Mouse (Mus musculus): Measurements from ENCODE around the gene Best1.

Best1 gene

DNA sequence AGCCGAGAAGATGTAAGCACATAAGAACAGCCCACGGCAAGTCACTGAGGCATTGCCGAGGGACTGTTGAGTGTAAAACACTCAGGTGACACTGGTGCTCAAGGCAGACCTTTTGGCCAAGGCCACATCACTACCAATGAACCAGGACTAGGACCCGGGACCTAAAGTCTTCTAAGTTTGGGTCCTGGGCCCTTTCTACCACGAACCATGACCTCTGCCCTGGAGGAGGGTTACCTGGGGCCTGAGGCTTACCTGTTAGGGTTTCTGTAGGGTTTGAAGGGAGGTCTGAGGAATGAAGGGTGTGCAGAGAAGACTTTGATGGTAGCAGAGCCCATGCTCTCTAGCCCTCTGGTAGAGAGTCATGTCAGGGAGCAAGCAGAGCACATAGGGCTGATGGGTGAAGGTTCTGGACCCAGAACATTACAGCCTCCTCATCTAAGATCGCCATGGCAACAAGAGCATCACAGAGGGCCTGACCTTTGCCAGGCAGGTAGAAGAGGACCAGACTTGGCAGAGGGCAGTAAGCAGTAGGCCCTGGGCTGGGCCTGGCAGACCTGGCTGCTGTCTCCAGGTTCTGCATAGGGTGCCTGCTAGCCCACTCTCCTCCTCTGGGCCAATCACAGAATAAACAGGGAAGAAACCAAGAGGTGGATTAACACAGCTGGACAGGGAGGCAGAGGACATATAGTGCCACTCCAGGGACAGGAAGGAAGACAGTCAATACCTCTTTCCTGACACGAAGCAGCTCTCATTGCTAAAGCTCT is at the start of gene Best1, which contains the start of gene Rab3il1:
Gene Best1, minus strand, starts transcription at position 428 of the 764 bp plus-strand sequence.
Gene Rab3il1, plus strand, starts transcription at position 464 of the 764 bp plus-strand sequence.
- DNase-seq (ENCODE audit: low spot score in 2 of 2), result no peak

DNA sequence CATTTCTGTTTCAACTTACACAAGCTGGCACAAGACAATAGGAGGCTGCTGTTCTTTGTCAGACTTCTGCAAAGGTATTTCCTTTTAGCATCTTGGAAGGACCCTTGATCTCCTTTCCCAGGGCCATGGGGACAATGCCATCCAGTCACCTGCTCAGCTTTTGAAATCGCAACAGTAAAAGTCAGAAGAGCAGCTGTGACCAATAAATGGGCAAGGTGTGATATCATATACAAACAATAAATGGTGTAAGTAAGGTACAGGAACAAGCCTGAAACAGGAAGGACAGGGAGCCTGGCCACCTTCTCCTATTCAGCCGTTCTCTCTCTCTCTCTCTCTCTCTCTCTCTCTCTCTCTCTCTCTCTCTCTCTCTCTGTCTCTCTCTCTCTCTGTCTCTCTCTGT is 49.0 kb upstream of the Best1 start:
- DNase-seq (ENCODE audit: low spot score in 2 of 2), result no peak

DNA sequence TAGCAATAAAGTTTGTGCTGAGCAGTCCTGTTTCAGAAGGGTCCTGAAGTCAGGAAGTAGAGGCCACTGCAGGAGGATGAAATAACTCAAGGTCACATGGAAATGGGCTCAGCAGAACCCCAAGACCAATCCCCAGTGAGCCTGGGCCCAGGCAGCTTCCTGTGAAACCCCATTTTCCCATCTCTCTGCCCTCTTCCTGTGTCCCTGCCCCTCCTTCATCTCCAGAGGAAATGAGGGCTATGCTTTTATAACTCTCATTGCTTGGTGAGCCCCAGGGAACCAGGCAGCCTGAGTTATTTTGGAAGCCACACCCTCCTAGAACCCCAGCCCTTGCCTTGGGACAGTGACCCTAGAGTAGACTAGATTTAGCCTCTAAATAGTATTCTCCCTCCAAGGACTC is 48.1 kb upstream of the Best1 start:
- DNase-seq (ENCODE audit: low spot score in 2 of 2), result no peak

DNA sequence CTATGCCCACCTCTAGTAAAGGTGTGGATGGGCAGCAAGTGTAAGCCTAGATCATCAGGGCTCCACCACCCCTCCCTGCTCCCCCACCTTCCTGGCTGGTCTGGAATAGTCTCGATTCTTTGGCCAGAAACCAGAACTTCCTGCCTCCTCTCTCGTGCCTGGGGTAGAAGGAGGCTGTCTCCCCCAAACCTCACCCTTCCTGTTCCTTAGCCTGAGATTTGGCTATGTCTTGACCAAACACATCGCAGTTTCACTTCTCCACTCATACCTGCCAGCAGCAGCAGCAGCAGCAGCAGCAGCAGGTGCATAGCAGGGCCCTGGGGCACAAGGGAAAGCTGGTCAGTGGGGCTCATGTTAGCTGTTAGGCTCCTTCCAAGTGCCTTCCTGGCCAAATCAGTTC is 45.5 kb upstream of the Best1 start:
- no peak for DNase-seq (ENCODE audit: low spot score in 2 of 2)

DNA sequence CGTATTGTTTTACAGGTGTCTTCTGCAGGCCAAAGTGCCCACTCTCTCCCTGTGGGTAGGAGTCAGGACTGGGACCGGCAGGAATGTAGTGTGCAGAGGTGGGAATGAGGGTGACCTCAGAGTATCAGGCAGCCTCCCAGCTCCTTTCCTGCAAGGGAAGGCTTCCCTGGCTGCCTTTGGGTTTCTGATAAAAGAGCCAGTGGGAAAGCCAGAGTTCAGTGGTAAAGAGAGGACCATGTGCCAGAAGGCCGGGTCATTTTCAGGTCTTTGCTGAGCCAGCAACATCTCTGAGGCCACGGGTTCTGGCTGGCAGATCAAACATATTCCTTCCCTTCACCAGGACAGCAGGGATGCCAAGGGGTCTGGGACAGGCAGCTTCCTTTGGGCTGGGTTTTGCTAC is 44.9 kb upstream of the Best1 start:
- DNase-seq (ENCODE audit: low spot score in 2 of 2), result no peak

DNA sequence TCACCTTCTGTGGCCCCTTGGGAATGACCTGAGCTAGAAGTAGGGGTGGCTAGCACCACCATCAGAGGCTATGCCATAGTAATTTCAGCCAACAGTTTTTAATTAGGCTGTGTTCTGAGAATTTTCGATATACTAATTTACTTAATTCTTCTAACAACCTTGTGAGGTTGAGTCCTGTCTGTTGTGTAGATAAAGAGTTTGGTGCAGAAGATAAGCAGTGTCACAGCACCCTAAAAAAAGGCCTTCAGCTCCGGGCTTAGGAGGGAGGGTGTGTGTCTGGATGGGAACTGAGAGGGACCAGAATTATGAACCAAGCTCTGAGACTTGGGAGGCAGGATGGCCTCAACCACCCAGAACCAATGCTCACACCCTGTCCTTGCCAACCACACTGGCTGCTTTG is 44.3 kb upstream of the Best1 start:
- DNase-seq (ENCODE audit: low spot score in 2 of 2), result no peak

DNA sequence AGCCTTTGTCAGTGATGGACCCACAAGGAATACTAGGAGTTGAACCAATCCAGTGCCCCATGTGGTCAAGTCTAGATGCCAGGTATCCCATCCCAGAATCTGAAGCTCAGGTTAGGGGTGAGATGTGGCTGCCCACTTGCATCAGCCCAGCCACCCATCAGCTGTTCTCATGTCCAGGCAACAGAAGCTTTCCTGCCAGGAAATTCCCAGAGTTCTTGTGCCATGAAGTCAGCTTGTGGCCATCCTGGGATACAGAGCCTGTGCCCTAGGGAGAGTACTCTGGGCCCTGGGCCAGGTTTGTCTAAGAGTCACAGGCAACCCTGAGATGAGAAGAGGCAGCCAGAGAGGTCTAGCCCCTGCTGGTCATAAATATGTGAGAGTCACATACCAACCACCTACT is 42.2 kb upstream of the Best1 start:
- no peak for DNase-seq (ENCODE audit: low spot score in 2 of 2)

DNA sequence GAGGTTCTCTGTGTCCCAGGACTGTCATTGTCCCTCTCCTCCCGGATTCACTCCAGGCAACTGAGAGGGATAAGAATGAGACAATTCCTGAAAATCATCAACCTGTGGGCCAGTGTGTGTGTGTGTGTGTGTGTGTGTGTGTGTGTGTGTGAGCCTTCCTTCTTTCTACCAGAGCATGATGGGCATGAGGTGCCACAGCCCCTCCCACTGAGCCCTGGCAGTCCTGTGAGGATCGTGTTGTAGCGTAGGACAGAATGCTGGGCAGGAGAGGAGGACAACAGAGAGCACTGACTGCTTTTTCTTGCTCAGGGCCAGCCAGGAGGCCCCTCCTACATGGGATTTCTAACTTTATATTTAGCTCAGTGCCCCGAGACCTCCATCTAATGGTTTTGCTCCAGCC is 41.4 kb upstream of the Best1 start:
- no peak for DNase-seq (ENCODE audit: low spot score in 2 of 2)

DNA sequence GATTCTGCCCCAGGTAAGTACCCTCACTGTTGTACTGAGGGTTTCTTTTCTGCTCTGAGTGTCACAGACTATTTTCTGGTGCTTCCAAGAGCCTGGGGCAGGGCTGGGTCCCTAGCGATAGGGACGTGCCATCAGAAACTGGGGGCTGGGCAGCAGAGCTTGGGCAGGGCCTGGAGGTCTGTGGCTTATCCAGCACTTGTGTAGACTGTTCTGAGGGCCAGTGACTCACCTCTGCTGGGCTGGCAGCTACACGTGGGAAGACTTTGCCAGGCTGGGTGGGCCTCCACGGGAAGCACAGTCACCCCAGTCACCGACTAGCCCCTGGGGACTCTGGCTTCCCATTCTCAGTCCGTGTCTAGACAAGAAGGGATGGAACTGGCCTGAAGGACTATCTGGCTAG is 40.8 kb upstream of the Best1 start:
- no peak for DNase-seq (ENCODE audit: low spot score in 2 of 2)

DNA sequence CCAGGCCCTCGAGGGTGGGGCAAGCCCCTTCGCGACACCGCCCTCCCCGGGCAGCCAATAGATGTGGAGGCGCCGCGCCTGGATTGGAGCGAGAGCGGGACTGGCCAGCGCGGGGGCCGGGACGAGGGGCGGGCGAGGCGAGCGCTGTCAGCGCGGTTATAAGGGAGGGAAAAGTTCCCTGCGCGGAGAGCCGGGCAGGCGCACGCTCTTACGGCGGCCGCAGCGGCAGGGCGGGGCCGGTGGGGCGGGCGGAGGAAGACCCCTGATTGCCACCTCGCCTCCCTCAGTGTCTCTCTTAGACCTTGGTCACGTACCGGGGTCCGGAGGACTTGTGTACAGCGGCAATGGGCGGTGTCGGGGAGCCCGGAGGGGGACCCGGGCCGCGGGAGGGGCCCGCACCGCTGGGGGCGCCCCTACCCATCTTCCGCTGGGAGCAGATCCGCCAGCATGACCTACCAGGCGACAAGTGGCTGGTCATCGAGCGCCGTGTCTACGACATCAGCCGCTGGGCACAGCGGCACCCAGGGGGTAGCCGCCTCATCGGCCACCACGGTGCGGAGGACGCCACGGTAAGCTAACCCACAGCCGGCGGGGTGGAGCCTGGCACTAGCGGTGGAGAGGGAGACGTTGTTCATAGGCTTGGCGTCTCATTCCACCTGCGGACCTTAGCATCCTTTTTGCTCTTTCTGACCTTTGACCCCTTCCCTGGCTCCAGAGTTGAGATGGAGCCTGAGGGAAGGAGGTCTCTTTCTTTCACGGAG is 40.1 kb upstream of the Best1 start, which contains the start of gene Fads3:
Gene Fads3, plus strand, starts transcription at position 182 of the 761 bp plus-strand sequence.
- peak; percentile 49 to 62 for DNase-seq (ENCODE audit: low spot score in 2 of 2)

DNA sequence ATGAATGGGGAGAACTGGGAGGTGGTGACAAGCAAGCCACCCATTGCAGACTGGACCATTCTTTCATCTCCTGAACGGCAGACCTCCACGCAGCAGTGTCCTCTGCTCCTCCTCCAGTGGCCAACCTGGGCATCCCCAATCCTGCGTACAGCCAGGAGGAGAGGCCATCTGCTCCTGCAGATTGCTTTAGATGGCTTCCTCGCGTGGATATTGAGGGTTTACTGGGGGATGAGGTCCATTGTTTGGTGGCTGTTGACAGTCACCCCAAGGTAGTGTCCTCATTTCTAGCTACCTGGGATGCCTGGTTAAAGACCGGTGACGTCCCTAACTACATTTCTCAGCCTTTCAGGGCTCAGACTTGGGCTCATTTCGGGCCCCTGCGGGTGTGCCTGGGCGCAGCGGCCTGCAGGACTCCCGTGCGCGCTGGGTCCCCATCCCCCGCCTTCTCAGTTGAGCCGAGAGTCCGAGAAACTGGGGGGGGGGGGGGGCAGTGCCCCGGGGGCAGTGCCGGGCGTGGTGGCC is 39.5 kb upstream of the Best1 start:
- no peak for DNase-seq (ENCODE audit: low spot score in 2 of 2)

DNA sequence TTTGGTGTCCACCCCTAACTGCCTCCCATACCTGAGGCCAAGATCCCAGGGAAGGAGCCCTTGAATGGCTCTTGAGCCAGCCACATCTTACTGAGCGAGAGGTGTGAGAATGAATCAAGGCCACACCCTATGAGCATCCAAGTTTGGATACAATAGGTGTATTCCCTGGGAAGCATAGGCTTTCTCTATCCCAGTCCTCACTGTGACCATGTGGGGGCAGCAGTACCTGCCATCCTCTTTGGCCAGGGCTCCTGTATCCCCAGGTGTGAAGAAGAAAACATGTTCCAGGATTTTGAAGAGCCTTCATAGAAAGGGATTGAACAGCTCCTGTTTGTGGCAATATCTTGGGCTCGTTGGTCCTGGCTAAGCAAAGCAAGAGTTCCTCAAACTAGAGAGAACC is 38.2 kb upstream of the Best1 start:
- no peak for DNase-seq (ENCODE audit: low spot score in 2 of 2)

DNA sequence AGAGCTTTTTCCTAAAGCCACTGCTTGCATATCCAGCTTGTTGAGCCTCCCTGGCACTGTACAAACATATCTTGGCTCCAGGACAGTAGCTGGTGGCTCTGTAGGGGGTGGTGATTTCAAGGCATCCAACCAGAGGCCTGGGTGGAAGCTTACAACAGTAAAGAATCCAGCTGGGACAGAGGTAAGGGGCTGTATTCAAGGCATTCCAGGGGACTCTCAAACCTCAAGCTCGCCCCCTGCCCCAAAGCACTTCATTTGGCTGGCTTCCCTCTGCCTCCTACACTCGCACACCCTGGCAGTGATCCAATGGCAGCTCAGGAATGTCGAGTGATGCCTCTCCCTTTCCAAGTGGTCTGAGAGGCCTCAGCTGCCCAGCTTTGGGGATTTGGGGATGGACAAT is 37.5 kb upstream of the Best1 start:
- no peak for DNase-seq (ENCODE audit: low spot score in 2 of 2)

DNA sequence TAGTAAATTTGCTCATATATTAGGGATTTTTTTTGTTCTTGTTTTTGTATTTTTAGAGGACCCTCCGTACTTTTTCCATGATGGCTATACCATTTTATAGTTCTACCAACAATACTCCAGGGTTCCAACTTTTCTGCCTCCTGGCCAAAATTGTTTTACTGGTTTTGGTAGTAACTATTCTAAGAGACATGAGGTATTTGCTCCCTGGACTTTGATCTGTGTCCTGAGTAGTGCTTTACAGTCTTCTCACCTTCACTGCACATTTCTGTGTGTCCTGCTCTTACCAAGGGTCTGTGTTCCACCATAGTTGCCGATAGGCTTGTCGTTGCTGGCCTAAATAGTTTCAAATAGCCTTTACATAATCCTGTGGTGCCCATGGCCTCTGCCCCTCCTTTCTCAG is 36.9 kb upstream of the Best1 start:
- no peak for DNase-seq (ENCODE audit: low spot score in 2 of 2)

DNA sequence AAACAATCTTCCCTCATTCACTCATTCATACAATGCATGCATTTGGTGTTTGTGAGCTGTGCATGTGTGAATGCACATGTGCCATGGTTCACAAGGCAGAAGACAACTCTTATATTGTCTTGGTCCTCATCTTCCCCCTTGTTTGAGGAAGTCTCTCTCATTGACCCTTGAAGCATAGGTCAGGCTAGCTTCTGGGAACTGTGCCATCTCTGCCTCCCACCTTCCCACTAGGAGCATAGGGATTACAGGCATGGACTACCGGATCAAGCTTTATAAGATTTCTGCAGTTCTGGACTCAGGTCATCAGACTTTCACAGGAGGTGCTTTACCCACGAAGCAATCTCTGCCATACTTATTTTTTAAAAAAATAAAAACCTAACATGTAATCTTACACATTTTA is 36.1 kb upstream of the Best1 start:
- no peak for DNase-seq (ENCODE audit: low spot score in 2 of 2)

DNA sequence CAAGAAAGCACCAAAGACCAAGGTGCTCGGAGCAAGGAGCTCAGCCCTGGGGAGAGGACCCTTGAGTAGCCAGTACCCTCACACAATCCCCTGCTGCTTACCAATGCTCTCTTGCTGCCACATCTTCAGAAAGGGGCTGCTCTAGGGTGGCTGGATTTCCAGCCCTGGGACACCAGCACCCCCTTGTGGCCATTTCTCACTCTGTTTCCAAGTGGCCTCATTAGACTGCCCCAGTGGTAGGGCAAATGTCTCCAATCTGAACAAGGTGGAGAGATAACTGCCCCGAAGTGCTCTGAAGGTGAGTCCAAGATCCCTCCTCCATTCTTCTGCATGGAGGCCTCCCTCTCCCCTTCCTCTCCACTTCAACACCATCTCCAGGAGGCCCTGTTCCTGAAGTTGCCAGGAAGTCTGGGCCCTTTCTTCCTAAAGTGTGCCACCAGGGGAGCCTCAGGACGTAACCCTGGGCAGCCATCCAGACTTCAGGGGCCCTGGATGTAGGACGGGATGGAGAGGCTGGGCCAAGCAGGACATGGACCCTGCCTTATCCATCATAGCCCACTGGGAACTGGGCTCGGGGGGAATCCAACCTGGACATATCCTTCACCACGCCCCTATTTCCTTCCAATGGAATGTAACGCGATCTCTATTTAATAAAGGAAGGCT is 33.5 kb upstream of the Best1 start:
- peak; percentile 66 to 83 for DNase-seq (ENCODE audit: low spot score in 2 of 2)

DNA sequence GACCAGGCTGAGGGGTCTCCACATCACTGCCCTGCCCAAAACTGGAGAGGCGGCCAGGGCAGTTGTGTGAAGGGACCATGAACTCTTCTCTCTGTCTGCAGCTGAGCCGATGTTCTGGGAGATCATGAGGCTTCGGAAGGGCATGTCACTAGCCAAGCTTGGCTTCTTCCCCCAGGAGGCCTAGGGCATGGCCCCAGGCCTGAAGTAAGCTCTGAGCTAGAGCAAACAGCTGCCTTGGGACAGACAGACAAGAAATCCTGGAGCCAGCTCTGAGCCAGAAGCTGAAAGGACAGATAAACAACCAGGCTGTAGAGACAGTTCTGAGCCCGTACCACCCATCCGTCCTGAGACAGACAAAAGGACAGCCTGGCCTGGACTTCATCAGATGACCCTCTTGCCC is 32.9 kb upstream of the Best1 start:
- no peak for DNase-seq (ENCODE audit: low spot score in 2 of 2)

DNA sequence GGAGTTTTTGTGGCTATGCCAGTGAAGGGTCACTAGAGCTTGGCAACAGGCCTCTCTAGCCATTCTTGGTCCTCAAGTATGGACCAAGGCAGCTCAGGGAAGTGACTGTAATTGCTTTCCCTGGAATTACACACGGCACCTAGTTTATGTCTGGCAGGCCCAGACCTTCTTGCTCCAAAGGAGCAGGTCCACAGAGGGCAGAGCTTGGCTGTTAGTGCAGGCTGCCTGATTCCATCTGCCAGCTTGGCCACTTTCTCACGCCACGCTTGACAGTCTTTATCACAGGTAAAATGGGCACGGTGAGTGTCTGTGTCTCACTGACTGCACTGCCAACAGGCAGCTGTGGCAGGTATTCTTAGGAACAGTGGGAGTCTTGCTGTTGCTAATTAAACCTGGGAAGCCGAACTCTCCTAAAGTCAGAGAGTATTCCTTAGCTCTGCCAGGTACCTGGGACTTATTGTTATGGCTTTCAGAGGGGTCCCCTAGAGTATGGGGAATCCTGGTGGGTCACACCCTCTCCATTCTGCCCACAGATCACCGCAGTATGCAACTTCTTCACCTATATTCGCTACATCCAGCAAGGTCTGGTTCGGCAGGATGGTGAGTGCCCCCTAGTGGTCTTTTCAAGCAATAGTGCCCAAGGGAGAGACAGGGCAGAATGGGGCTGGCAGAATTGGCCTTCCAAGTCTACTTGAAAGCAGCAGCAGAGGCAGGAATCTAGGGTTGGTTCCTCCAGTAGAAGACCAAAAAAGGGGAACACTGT is 32.0 kb upstream of the Best1 start:
- peak in 1 of 2 experiments; percentile 42 for DNase-seq (ENCODE audit: low spot score in 2 of 2)

DNA sequence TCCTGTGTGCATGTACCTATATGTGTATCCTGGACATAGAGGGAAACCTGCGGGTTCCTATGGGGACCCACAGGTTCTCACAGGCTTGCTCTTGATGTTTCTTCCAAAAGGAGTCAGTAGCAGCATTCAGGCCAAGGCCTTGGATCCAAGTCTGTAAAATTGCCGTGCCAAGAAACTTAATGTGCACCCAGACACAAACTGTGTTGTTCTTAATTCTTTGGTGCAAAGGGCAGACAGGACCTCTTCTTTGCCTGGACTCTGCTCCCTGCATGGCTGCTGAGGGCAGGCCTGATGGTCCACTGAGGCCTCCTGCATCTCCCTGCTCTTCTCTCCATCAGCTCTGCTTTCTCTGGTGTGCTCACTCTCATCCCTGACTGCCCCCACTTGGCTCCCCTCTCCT is 28.3 kb upstream of the Best1 start:
- no peak for DNase-seq (ENCODE audit: low spot score in 2 of 2)

DNA sequence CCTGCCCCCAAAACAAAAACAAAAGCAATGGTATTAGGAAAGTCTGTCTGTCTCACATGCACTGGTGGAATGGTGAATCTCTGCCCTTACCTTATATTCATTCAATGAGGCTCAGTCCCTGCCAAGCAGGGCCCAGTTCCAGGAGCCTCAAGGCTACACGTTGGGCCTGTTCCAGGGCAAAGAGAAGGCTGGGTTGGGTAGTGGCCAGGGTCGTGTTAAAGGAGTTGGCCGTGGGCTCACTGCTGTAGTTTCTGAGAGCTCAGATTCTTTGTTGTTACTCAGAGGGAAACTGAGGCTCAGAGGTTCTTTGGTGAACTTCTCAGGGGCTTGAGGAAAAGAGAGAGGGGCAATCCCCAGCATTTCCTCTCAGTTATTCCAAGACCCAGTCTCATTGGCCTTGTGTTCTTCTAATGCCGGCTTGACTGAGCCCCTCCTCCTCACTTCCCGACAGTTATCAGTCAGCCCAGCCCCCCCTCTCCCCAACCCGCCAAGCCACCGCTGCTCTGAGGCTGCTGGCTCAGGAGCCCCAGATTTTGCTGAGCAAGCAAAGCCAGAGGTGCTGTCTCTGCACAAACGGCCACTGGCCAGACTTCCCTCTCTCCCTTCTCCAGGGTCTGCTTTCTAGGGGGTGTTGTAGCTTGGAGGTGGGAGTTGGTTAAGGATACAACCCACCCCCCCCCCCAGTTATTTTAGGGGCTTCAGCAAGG is 23.9 kb upstream of the Best1 start:
- peak in 1 of 2 experiments; percentile 62 for DNase-seq (ENCODE audit: low spot score in 2 of 2)

DNA sequence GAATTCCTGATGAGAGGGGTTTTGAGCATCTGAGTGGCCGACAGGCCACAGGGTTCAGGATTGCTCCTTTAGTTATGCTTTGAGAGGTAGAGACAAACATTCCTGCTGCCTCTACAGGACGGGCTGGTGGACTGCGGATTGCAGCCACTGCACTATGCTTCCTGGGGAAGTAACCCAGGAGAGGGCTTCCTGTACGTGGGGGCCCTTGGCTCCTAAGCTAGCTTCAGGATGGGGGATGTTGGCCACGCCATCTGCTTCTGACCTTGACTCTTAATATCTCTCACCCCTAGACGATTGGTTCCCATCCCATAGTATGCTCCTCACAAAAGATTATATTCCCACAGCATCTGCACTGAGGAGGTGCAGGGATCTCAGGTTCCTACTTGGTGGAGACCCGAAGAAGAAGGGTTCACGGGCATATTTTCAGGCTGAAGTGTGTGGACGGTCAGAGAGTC is 21.9 kb upstream of the Best1 start:
- DNase-seq (ENCODE audit: low spot score in 2 of 2), result no peak

Data from cerebellum, postnatal 4 days (tissue).